Comparison of ENCODE assay signal across 7 mouse cellular contexts in the genomic region with DNA sequence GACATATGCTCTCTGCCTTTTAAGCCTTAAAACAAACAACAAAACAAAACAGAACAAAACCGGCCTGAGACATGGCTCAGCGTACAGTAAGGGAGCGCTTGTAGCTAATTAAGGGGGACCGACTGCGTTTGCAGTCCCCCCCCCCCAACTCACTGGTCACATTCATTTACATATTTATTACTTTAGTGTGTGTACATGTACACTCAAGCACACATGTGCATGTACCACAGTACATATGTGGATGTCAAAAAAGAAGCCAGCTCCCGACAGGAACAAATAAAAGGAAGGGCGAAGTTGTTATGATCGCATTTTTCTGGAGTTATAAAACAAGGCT. TPM values are rescaled to one million over a fixed set of nuclear protein-coding genes. Genes with fewer than 3 reads are reported as not detected.
DNase-seq lines count a peak whose midpoint lies in the region; ATAC-seq and TF ChIP-seq lines count a peak whose summit lies in the region.

No protein-coding gene starts in this region.

- H3K27ac ChIP-seq in lung, postnatal 0 days (ENCODE audit: low read length): peak overlapping the region; percentile 87
- H3K27ac ChIP-seq in forebrain, embryonic 11.5 days (ENCODE audit: low read depth, low read length): no peak overlapping the region
- H3K27ac ChIP-seq in limb, embryonic 12.5 days: peak overlapping the region; percentile 88
- peak overlapping the region; percentile 69 for H3K27ac ChIP-seq in small intestine, adult 2 months (ENCODE audit: insufficient read depth, low read depth, low read length)

- ATAC-seq in lung, postnatal 0 days: no peak
- ATAC-seq in forebrain, embryonic 11.5 days (replicated peaks; ENCODE audit: low FRiP score): no peak
- peak; percentile 21; the same call in 1 of the 2 replicates for ATAC-seq in limb, embryonic 12.5 days (ENCODE audit: insufficient number of reproducible peaks, insufficient read depth, low FRiP score, low TSS enrichment, low read depth)

- TF ChIP-seq CTCF in lung, postnatal 0 days (IDR thresholded peaks at IDR 0.05): no peak
- TF ChIP-seq CTCF in small intestine, adult 2 months (IDR thresholded peaks at IDR 0.05; ENCODE audit: extremely low read depth, insufficient read length, insufficient replicate concordance, low read depth, low read length): no peak

- peak overlapping the region; percentile 40 for H3K4me3 ChIP-seq in lung, postnatal 0 days (ENCODE audit: low read depth, low read length)
- H3K4me3 ChIP-seq in forebrain, embryonic 11.5 days (ENCODE audit: low read depth, low read length): peak overlapping the region; percentile 18
- H3K4me3 ChIP-seq in limb, embryonic 12.5 days (replicated peaks): peak overlapping the region; percentile 37
- peak overlapping the region; percentile 51 for H3K4me3 ChIP-seq in small intestine, adult 2 months (ENCODE audit: low read depth, low read length)

- peak; percentile 22 for DNase-seq in lung, postnatal 0 days (ENCODE audit: low spot score)
- no peak for DNase-seq in lung, postnatal 4 days
- no peak for DNase-seq in forebrain, embryonic 11.5 days (ENCODE audit: low spot score)
- no peak for DNase-seq in urinary bladder, postnatal 36 days (ENCODE audit: low spot score in 2 of 2)
- DNase-seq in thymus, postnatal 25 days: no peak

- H3K36me3 ChIP-seq in lung, postnatal 0 days (ENCODE audit: insufficient read depth, low read length): peaks cover 3% of the 10 kb centered on the region; the same call in 1 of the 2 replicates
- no peaks in the 10 kb centered on the region for H3K36me3 ChIP-seq in forebrain, embryonic 11.5 days (ENCODE audit: control insufficient read depth, insufficient read depth, low read length)
- H3K36me3 ChIP-seq in limb, embryonic 12.5 days: no peaks in the 10 kb centered on the region
- no peaks in the 10 kb centered on the region for H3K36me3 ChIP-seq in small intestine, adult 2 months (ENCODE audit: control insufficient read depth, insufficient read depth, low read length)

- peak overlapping the region; percentile 16; the same call in 1 of the 2 replicates for H3K9ac ChIP-seq in lung, postnatal 0 days (replicated peaks; ENCODE audit: low read depth)
- peak overlapping the region; percentile 60 for H3K9ac ChIP-seq in forebrain, embryonic 11.5 days (ENCODE audit: low read length)
- peak overlapping the region; percentile 46 for H3K9ac ChIP-seq in limb, embryonic 12.5 days (replicated peaks)

- no peak for TF ChIP-seq EP300 in lung, postnatal 0 days (IDR thresholded peaks at IDR 0.05)

- H3K9me3 ChIP-seq in lung, postnatal 0 days (ENCODE audit: low read length): no peaks in the 10 kb centered on the region
- H3K9me3 ChIP-seq in forebrain, embryonic 11.5 days (ENCODE audit: control insufficient read depth, low read length): no peaks in the 10 kb centered on the region
- H3K9me3 ChIP-seq in limb, embryonic 12.5 days: no peaks in the 10 kb centered on the region

- H3K4me1 ChIP-seq in lung, postnatal 0 days (ENCODE audit: insufficient read depth, low read depth, low read length): no peaks in the 10 kb centered on the region; the same call in 1 of the 2 replicates
- H3K4me1 ChIP-seq in forebrain, embryonic 11.5 days (replicated peaks; ENCODE audit: control insufficient read depth, insufficient read depth, low read length): no peaks in the 10 kb centered on the region; the same call in 1 of the 2 replicates
- H3K4me1 ChIP-seq in limb, embryonic 12.5 days (replicated peaks): peaks cover 19% of the 10 kb centered on the region
- H3K4me1 ChIP-seq in small intestine, adult 2 months (ENCODE audit: control insufficient read depth, insufficient read depth, insufficient read length, low read length): peaks cover 32% of the 10 kb centered on the region

- TF ChIP-seq POLR2A in small intestine, adult 2 months (IDR thresholded peaks at IDR 0.05; ENCODE audit: low read depth, low read length): no peak

- 11% methylated on average over 8 of the region's 8 CpGs for WGBS in lung, postnatal 0 days
- WGBS in forebrain, embryonic 11.5 days: 21% methylated on average over 8 of the region's 8 CpGs
- 15% methylated on average over 8 of the region's 8 CpGs for WGBS in limb, embryonic 12.5 days
- WGBS in small intestine, adult 2 months: 5% methylated on average over 8 of the region's 8 CpGs

- no peaks in the 10 kb centered on the region for H3K27me3 ChIP-seq in lung, postnatal 0 days (replicated peaks; ENCODE audit: insufficient read depth, low read length)
- H3K27me3 ChIP-seq in forebrain, embryonic 11.5 days (ENCODE audit: control insufficient read depth, insufficient read depth, low read length): no peaks in the 10 kb centered on the region
- H3K27me3 ChIP-seq in limb, embryonic 12.5 days: no peaks in the 10 kb centered on the region
- no peaks in the 10 kb centered on the region for H3K27me3 ChIP-seq in small intestine, adult 2 months (ENCODE audit: control insufficient read depth, insufficient read depth, low read length)

- peak overlapping the region; percentile 59 for H3K4me2 ChIP-seq in lung, postnatal 0 days (replicated peaks; ENCODE audit: low read depth, low read length)
- peak overlapping the region; percentile 66 for H3K4me2 ChIP-seq in forebrain, embryonic 11.5 days (ENCODE audit: low read depth, low read length, severe bottlenecking)
- peak overlapping the region; percentile 71 for H3K4me2 ChIP-seq in limb, embryonic 12.5 days

RNA-seq across cellular contexts. Expression of a gene that starts 8.9 kb away (rescaled TPM):
- 136 and 148 TPM in 2 replicates for polyA plus RNA-seq in lung, postnatal 0 days (2015; fragmentation: Nextera tagmentation; extraction: Ambion mirVana)
- 7.1 and 8.4 TPM in 2 replicates for polyA plus RNA-seq in forebrain, embryonic 11.5 days (2014; fragmentation: Nextera tagmentation; extraction: Ambion mirVana)
- 26.2 and 27.4 TPM in 2 replicates for polyA plus RNA-seq in limb, embryonic 12.5 days (2016; fragmentation: Nextera tagmentation; extraction: Ambion mirVana)
- 17.5 and 53.4 TPM in 2 replicates for polyA plus RNA-seq in small intestine, adult 2 months (2012; rRNA removed)

RNA-seq across cellular contexts. Expression of a gene that starts 31.5 kb away (rescaled TPM):
- not detected in 2 replicates for polyA plus RNA-seq in lung, postnatal 0 days (2015; fragmentation: Nextera tagmentation; extraction: Ambion mirVana)
- 0.36 and 0.51 TPM in 2 replicates for polyA plus RNA-seq in forebrain, embryonic 11.5 days (2014; fragmentation: Nextera tagmentation; extraction: Ambion mirVana)
- polyA plus RNA-seq in limb, embryonic 12.5 days (2016; fragmentation: Nextera tagmentation; extraction: Ambion mirVana): 0.18 TPM in 2 replicates
- polyA plus RNA-seq in small intestine, adult 2 months (2012; rRNA removed): 9.9 and 22.2 TPM in 2 replicates

RNA-seq across cellular contexts. Expression of a gene that starts 45.2 kb away (rescaled TPM):
- 15.9 and 19.7 TPM in 2 replicates for polyA plus RNA-seq in lung, postnatal 0 days (2015; fragmentation: Nextera tagmentation; extraction: Ambion mirVana)
- polyA plus RNA-seq in forebrain, embryonic 11.5 days (2014; fragmentation: Nextera tagmentation; extraction: Ambion mirVana): 15.8 and 16.5 TPM in 2 replicates
- polyA plus RNA-seq in limb, embryonic 12.5 days (2016; fragmentation: Nextera tagmentation; extraction: Ambion mirVana): 14.8 and 15.2 TPM in 2 replicates
- polyA plus RNA-seq in small intestine, adult 2 months (2012; rRNA removed): 13.3 and 22.3 TPM in 2 replicates

RNA-seq across cellular contexts. Expression of a gene that starts 45.2 kb away (rescaled TPM):
- 38.9 and 42.7 TPM in 2 replicates for polyA plus RNA-seq in lung, postnatal 0 days (2015; fragmentation: Nextera tagmentation; extraction: Ambion mirVana)
- 5.3 and 6.3 TPM in 2 replicates for polyA plus RNA-seq in forebrain, embryonic 11.5 days (2014; fragmentation: Nextera tagmentation; extraction: Ambion mirVana)
- 10.8 and 12.4 TPM in 2 replicates for polyA plus RNA-seq in limb, embryonic 12.5 days (2016; fragmentation: Nextera tagmentation; extraction: Ambion mirVana)
- 51.6 and 70.7 TPM in 2 replicates for polyA plus RNA-seq in small intestine, adult 2 months (2012; rRNA removed)
